Mouse (Mus musculus): Measurements from ENCODE around the gene Cldn6.
A peak's percentile ranks its signal among the peaks of the same experiment; 100 is the strongest.

Cldn6 gene

GRCm38 (mm10) chr17:23675127-23675526 lies 3.9 kb upstream of the Cldn6 start:
- DNase-seq (ENCODE audit: low read depth), result no peak

- peak; percentile 61 for DNase-seq (ENCODE audit: low read depth)
Observed at GRCm38 (mm10) chr17:23675564-23676281, 3.3 kb upstream of the Cldn6 start.

GRCm38 (mm10) chr17:23676473-23677031 lies 2.5 kb upstream of the Cldn6 start:
- DNase-seq (ENCODE audit: low read depth), result peak; percentile 65

GRCm38 (mm10) chr17:23677236-23677679 lies 1.8 kb upstream of the Cldn6 start, which contains the start of gene Tnfrsf12a:
TSS of gene Tnfrsf12a (minus strand) at chr17:23677468.
- DNase-seq (ENCODE audit: low read depth), result peak; percentile 95

GRCm38 (mm10) chr17:23680336-23680735 lies 1.3 kb downstream of the Cldn6 start:
- DNase-seq (ENCODE audit: low read depth), result no peak

GRCm38 (mm10) chr17:23681086-23681485 lies 2.0 kb downstream of the Cldn6 start:
- no peak for DNase-seq (ENCODE audit: low read depth)

GRCm38 (mm10) chr17:23682092-23682491 lies 3.0 kb downstream of the Cldn6 start:
- no peak for DNase-seq (ENCODE audit: low read depth)

- no peak for DNase-seq (ENCODE audit: low read depth)
Observed at GRCm38 (mm10) chr17:23682530-23682929, 3.5 kb downstream of the Cldn6 start.

- no peak for DNase-seq (ENCODE audit: low read depth)
Observed at GRCm38 (mm10) chr17:23683226-23683625, 4.2 kb downstream of the Cldn6 start.

- DNase-seq (ENCODE audit: low read depth), result no peak
Observed at GRCm38 (mm10) chr17:23683856-23684672, 5.0 kb downstream of the Cldn6 start, which contains the start of gene Cldn9. TSS of gene Cldn9 (minus strand) at chr17:23684026.

GRCm38 (mm10) chr17:23694491-23694890 lies 15.4 kb downstream of the Cldn6 start:
- DNase-seq (ENCODE audit: low read depth), result no peak

GRCm38 (mm10) chr17:23695801-23696200 lies 16.8 kb downstream of the Cldn6 start:
- no peak for DNase-seq (ENCODE audit: low read depth)

- no peak for DNase-seq (ENCODE audit: low read depth)
Observed at GRCm38 (mm10) chr17:23699131-23700077, 20.4 kb downstream of the Cldn6 start.

- DNase-seq (ENCODE audit: low read depth), result peak; percentile 86
Observed at GRCm38 (mm10) chr17:23700079-23700478, 21.0 kb downstream of the Cldn6 start.

- no peak for DNase-seq (ENCODE audit: low read depth)
Observed at GRCm38 (mm10) chr17:23703301-23703700, 24.3 kb downstream of the Cldn6 start.

- DNase-seq (ENCODE audit: low read depth), result no peak
Observed at GRCm38 (mm10) chr17:23704741-23705140, 25.7 kb downstream of the Cldn6 start.

- DNase-seq (ENCODE audit: low read depth), result no peak
Observed at GRCm38 (mm10) chr17:23705525-23706104, 26.6 kb downstream of the Cldn6 start.

GRCm38 (mm10) chr17:23706212-23706611 lies 27.2 kb downstream of the Cldn6 start:
- DNase-seq (ENCODE audit: low read depth), result peak; percentile 86

- no peak for DNase-seq (ENCODE audit: low read depth)
Observed at GRCm38 (mm10) chr17:23717003-23717402, 38.0 kb downstream of the Cldn6 start.

- no peak for DNase-seq (ENCODE audit: low read depth)
Observed at GRCm38 (mm10) chr17:23719455-23719854, 40.4 kb downstream of the Cldn6 start.

- DNase-seq (ENCODE audit: low read depth), result no peak
Observed at GRCm38 (mm10) chr17:23721886-23722285, 42.8 kb downstream of the Cldn6 start.

Data from induced T-regulatory cell, adult 2 months (primary cell).